Comparison of ENCODE assay signal across 10 mouse cellular contexts in the genomic region with DNA sequence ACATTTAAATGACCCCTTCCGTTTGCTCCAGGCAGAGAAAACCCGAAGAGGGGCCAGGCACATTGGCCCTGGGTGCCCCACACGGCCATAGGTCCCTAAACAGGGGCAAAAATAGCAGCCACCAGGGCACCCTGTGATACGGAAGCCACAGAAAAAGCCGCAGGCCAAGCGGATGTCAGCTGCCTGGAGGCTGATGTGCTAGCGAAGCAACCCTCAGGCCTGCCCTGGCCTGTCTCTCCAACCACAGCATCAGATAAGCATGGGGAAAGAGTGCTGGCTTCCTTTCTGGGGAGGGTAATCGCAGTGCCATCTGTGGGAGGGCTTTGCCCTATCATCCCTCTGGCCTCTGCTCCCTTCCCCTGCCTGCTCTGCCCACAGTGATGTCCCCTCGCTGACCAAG. TPM values are rescaled to one million over a fixed set of nuclear protein-coding genes. Genes with fewer than 3 reads are reported as not detected.
DNase-seq lines count a peak whose midpoint lies in the region; ATAC-seq and TF ChIP-seq lines count a peak whose summit lies in the region.
"Had no signal": no experiment of that assay in that cellular context is flagged by ENCODE, and none has a peak within 500 bp of the region (broad histone marks: within the 10 kb centered on the region; RNA-seq: fewer than 3 reads in every experiment).

No protein-coding gene starts in this region.

- no peak for TF ChIP-seq CTCF in midbrain, postnatal 0 days (IDR thresholded peaks at IDR 0.05)
- no peak for TF ChIP-seq CTCF in stomach, postnatal 0 days (IDR thresholded peaks at IDR 0.05; ENCODE audit: low read depth)

- no peak for TF ChIP-seq EP300 in stomach, postnatal 0 days (optimal IDR thresholded peaks at IDR 0.05)

- ATAC-seq in inflammation-experienced regulatory T-cells, adult 6 months: peak; percentile 94
- 0 out of 2 replicates have a peak, but pooled peaks have one; percentile 13 for ATAC-seq in neutrophil, adult 5-6 weeks (ENCODE audit: extremely low read depth, insufficient number of reproducible peaks, low FRiP score, poor library complexity, severe bottlenecking)
- ATAC-seq in midbrain, postnatal 0 days (ENCODE audit: low FRiP score): no peak
- no peak for ATAC-seq in stomach, postnatal 0 days (ENCODE audit: low FRiP score, low TSS enrichment)

- H3K4me2 ChIP-seq in midbrain, postnatal 0 days (ENCODE audit: low read depth, low read length, poor library complexity, severe bottlenecking): no peak overlapping the region
- H3K4me2 ChIP-seq in stomach, postnatal 0 days (replicated peaks; ENCODE audit: low read depth): no peak overlapping the region

- no peak overlapping the region for H3K9ac ChIP-seq in midbrain, postnatal 0 days (replicated peaks; ENCODE audit: low read length, poor library complexity, severe bottlenecking)
- no peak overlapping the region for H3K9ac ChIP-seq in stomach, postnatal 0 days (ENCODE audit: low read length)

- H3K27ac ChIP-seq in midbrain, postnatal 0 days (ENCODE audit: low read depth, low read length): no peak overlapping the region
- no peak overlapping the region for H3K27ac ChIP-seq in stomach, postnatal 0 days (replicated peaks)

- peaks cover 24% of the 10 kb centered on the region; the same call in 1 of the 2 replicates for H3K4me1 ChIP-seq in midbrain, postnatal 0 days (ENCODE audit: insufficient read depth, low read length)
- H3K4me1 ChIP-seq in stomach, postnatal 0 days (replicated peaks; ENCODE audit: control insufficient read depth, insufficient read depth): no peaks in the 10 kb centered on the region

- H3K36me3 ChIP-seq in midbrain, postnatal 0 days (ENCODE audit: insufficient read depth, low read length): no peaks in the 10 kb centered on the region
- no peaks in the 10 kb centered on the region for H3K36me3 ChIP-seq in stomach, postnatal 0 days (ENCODE audit: control insufficient read depth, insufficient read depth, low read length)

- 80% methylated on average over 9 of the region's 9 CpGs for WGBS in midbrain, postnatal 0 days
- WGBS in stomach, postnatal 0 days: 73% methylated on average over 9 of the region's 9 CpGs

- H3K27me3 ChIP-seq in midbrain, postnatal 0 days (ENCODE audit: insufficient read depth, low read length): no peaks in the 10 kb centered on the region
- no peaks in the 10 kb centered on the region for H3K27me3 ChIP-seq in stomach, postnatal 0 days (ENCODE audit: control insufficient read depth, insufficient read depth, low read length)

- peak; percentile 97 for DNase-seq in 416B (ENCODE audit: low read depth)
- peak; percentile 84 for DNase-seq in CD4-positive, CD25-positive, alpha-beta regulatory T cell, adult 2 months (ENCODE audit: low read depth, low spot score)
- DNase-seq in kidney, adult 8-10 months: no peak
- DNase-seq in midbrain, postnatal 0 days (ENCODE audit: low spot score): no peak
- no peak for DNase-seq in right cerebral cortex, adult 2 months (ENCODE audit: low spot score in 2 of 2)
- no peak for DNase-seq in stomach, postnatal 0 days (ENCODE audit: low spot score)
- DNase-seq: cerebellum, adult 9-10 months; lung, postnatal 14 days had no signal

- no peaks in the 10 kb centered on the region for H3K9me3 ChIP-seq in midbrain, postnatal 0 days (ENCODE audit: low read length)
- no peaks in the 10 kb centered on the region for H3K9me3 ChIP-seq in stomach, postnatal 0 days (ENCODE audit: control insufficient read depth, low read length)

- no peak overlapping the region for H3K4me3 ChIP-seq in midbrain, postnatal 0 days (ENCODE audit: low read depth, low read length)
- no peak overlapping the region for H3K4me3 ChIP-seq in stomach, postnatal 0 days (ENCODE audit: low read depth, low read length)

RNA-seq across cellular contexts. Expression of gene Tox2, which starts 26.1 kb away (rescaled TPM):
- polyA plus RNA-seq in inflammation-experienced regulatory T-cells, adult 6 months (2017; shearing (Covaris generic)): 10 to 100 TPM; 11.0 to 19.2 (median 13.1) TPM
- total RNA-seq in neutrophil, adult 5-6 weeks (2017): not detected in 2 replicates
- total RNA-seq in midbrain, postnatal 0 days (2014; rRNA removed): 7.6 and 14.3 TPM in 2 replicates
- 57.0 and 64.7 TPM in 2 replicates for polyA plus RNA-seq in midbrain, postnatal 0 days (2015; fragmentation: Nextera tagmentation; extraction: Ambion mirVana)
- 0.98 and 1.5 TPM in 2 replicates for polyA plus RNA-seq in stomach, postnatal 0 days (2015; fragmentation: Nextera tagmentation; extraction: Ambion mirVana)

Comparison
In these comparisons a context has a peak if more than half of its experiments do, and no peak if none do; other contexts are left out.
1. DNase-seq: peak in 416B (single experiment) and CD4-positive, CD25-positive, alpha-beta regulatory T cell, adult 2 months (single experiment); none in kidney, adult 8-10 months (0 of 2), midbrain, postnatal 0 days (single experiment), right cerebral cortex, adult 2 months (0 of 2) and stomach, postnatal 0 days (single experiment).
2. ATAC-seq: peak in inflammation-experienced regulatory T-cells, adult 6 months (single experiment) and neutrophil, adult 5-6 weeks (single experiment); none in midbrain, postnatal 0 days (single experiment) and stomach, postnatal 0 days (single experiment).